Mouse (Mus musculus): ENCODE results near the gene Churc1. TPM values are rescaled to one million over a fixed set of nuclear protein-coding genes. Genes with fewer than 3 reads are reported as not detected.

Churc1 gene
- polyA plus RNA-seq (2015; fragmentation: Nextera tagmentation; extraction: Ambion mirVana), result 135 and 139 TPM in 2 replicates

- peaks cover 10% of the 10 kb centered on the region for H3K4me1 ChIP-seq (ENCODE audit: control insufficient read depth, insufficient read depth, low read depth, low read length)
- peak; percentile 97 for ATAC-seq
Measured at GRCm38 (mm10) chr12:76765354-76765851, at the start of gene Churc1, which contains the start of gene Fntb. Gene Churc1, plus strand, starts transcription at chr12:76765538. Gene Fntb, plus strand, starts transcription at chr12:76765589.

GRCm38 (mm10) chr12:76718384-76718783 lies 47.0 kb upstream of the Churc1 start:
- H3K4me2 ChIP-seq (ENCODE audit: low read length), result no peak overlapping the region
- H3K4me1 ChIP-seq (ENCODE audit: control insufficient read depth, insufficient read depth, low read depth, low read length), result no peaks in the 10 kb centered on the region
- H3K27ac ChIP-seq (ENCODE audit: low read depth, low read length), result no peak overlapping the region
- H3K27me3 ChIP-seq (replicated peaks; ENCODE audit: control insufficient read depth, insufficient read depth, low read length), result no peaks in the 10 kb centered on the region
- no peak for ATAC-seq
- H3K9me3 ChIP-seq (ENCODE audit: control insufficient read depth, low read length), result no peaks in the 10 kb centered on the region
- no peak overlapping the region for H3K4me3 ChIP-seq (ENCODE audit: low read length)
- H3K9ac ChIP-seq (ENCODE audit: low read depth, low read length), result no peak overlapping the region
- WGBS, result 81% methylated on average over 4 of the region's 4 CpGs
- H3K36me3 ChIP-seq (ENCODE audit: control insufficient read depth, insufficient read depth, low read length), result no peaks in the 10 kb centered on the region

More at GRCm38 (mm10) chr12:76765354-76765851, at the start of gene Churc1, which contains the start of gene Fntb:
- Histone ChIP-seq H3K27me3 (replicated peaks; ENCODE audit: control insufficient read depth, insufficient read depth, low read length) (no peaks in the 10 kb centered on the region), H3K9ac (ENCODE audit: low read depth, low read length) (peak within 1 kb of the TSS; percentile 73), H3K4me2 (ENCODE audit: low read length) (peak within 1 kb of the TSS; percentile 64), H3K36me3 (ENCODE audit: control insufficient read depth, insufficient read depth, low read length) (no peaks in the 10 kb centered on the region), H3K4me3 (ENCODE audit: low read length) (peak within 1 kb of the TSS; percentile 55), H3K9me3 (ENCODE audit: control insufficient read depth, low read length) (no peaks in the 10 kb centered on the region), H3K27ac (ENCODE audit: low read depth, low read length) (peak within 1 kb of the TSS; percentile 87)
- WGBS, result under 1% methylated on average over 31 of the region's 31 CpGs

- Histone ChIP-seq H3K27me3 (replicated peaks; ENCODE audit: control insufficient read depth, insufficient read depth, low read length) (no peaks in the 10 kb centered on the region), H3K27ac (ENCODE audit: low read depth, low read length) (no peak overlapping the region), H3K9me3 (ENCODE audit: control insufficient read depth, low read length) (peaks cover 4% of the 10 kb centered on the region; the same call in 1 of the 2 replicates), H3K4me1 (ENCODE audit: control insufficient read depth, insufficient read depth, low read depth, low read length) (no peaks in the 10 kb centered on the region), H3K9ac (ENCODE audit: low read depth, low read length) (no peak overlapping the region), H3K4me3 (ENCODE audit: low read length) (no peak overlapping the region), H3K4me2 (ENCODE audit: low read length) (no peak overlapping the region), H3K36me3 (ENCODE audit: control insufficient read depth, insufficient read depth, low read length) (no peaks in the 10 kb centered on the region)
- ATAC-seq, result no peak
Measured at GRCm38 (mm10) chr12:76720572-76720971, 44.8 kb upstream of the Churc1 start.

- Histone ChIP-seq H3K27me3 (replicated peaks; ENCODE audit: control insufficient read depth, insufficient read depth, low read length) (no peaks in the 10 kb centered on the region), H3K4me1 (ENCODE audit: control insufficient read depth, insufficient read depth, low read depth, low read length) (no peaks in the 10 kb centered on the region), H3K36me3 (ENCODE audit: control insufficient read depth, insufficient read depth, low read length) (no peaks in the 10 kb centered on the region), H3K4me2 (ENCODE audit: low read length) (no peak overlapping the region), H3K9me3 (ENCODE audit: control insufficient read depth, low read length) (peaks cover 4% of the 10 kb centered on the region; the same call in 1 of the 2 replicates), H3K4me3 (ENCODE audit: low read length) (no peak overlapping the region), H3K9ac (ENCODE audit: low read depth, low read length) (no peak overlapping the region), H3K27ac (ENCODE audit: low read depth, low read length) (no peak overlapping the region)
- ATAC-seq, result no peak
- WGBS, result 66% methylated on average over 3 of the region's 3 CpGs
Measured at GRCm38 (mm10) chr12:76722026-76722425, 43.3 kb upstream of the Churc1 start.

GRCm38 (mm10) chr12:76727955-76728354 lies 37.4 kb upstream of the Churc1 start:
- no peaks in the 10 kb centered on the region for H3K27me3 ChIP-seq (replicated peaks; ENCODE audit: control insufficient read depth, insufficient read depth, low read length)
- no peak for ATAC-seq
- 95% methylated on average over 4 of the region's 4 CpGs for WGBS
- H3K4me2 ChIP-seq (ENCODE audit: low read length), result no peak overlapping the region
- H3K4me1 ChIP-seq (ENCODE audit: control insufficient read depth, insufficient read depth, low read depth, low read length), result no peaks in the 10 kb centered on the region
- H3K36me3 ChIP-seq (ENCODE audit: control insufficient read depth, insufficient read depth, low read length), result no peaks in the 10 kb centered on the region
- H3K9me3 ChIP-seq (ENCODE audit: control insufficient read depth, low read length), result peaks cover 4% of the 10 kb centered on the region; the same call in 1 of the 2 replicates
- H3K9ac ChIP-seq (ENCODE audit: low read depth, low read length), result no peak overlapping the region
- no peak overlapping the region for H3K27ac ChIP-seq (ENCODE audit: low read depth, low read length)
- no peak overlapping the region for H3K4me3 ChIP-seq (ENCODE audit: low read length)

GRCm38 (mm10) chr12:76750866-76751459 lies 14.4 kb upstream of the Churc1 start:
- no peaks in the 10 kb centered on the region; the same call in 1 of the 2 replicates for H3K9me3 ChIP-seq (ENCODE audit: control insufficient read depth, low read length)
- WGBS, result 78% methylated on average over 16 of the region's 16 CpGs
- no peaks in the 10 kb centered on the region for H3K4me1 ChIP-seq (ENCODE audit: control insufficient read depth, insufficient read depth, low read depth, low read length)
- no peak overlapping the region for H3K9ac ChIP-seq (ENCODE audit: low read depth, low read length)
- no peak overlapping the region for H3K27ac ChIP-seq (ENCODE audit: low read depth, low read length)
- no peak for ATAC-seq
- H3K27me3 ChIP-seq (replicated peaks; ENCODE audit: control insufficient read depth, insufficient read depth, low read length), result no peaks in the 10 kb centered on the region
- no peaks in the 10 kb centered on the region for H3K36me3 ChIP-seq (ENCODE audit: control insufficient read depth, insufficient read depth, low read length)
- H3K4me3 ChIP-seq (ENCODE audit: low read length), result no peak overlapping the region
- no peak overlapping the region for H3K4me2 ChIP-seq (ENCODE audit: low read length)

- no peak for ATAC-seq
- H3K4me2 ChIP-seq (ENCODE audit: low read length), result no peak overlapping the region
Measured at GRCm38 (mm10) chr12:76752652-76753318, 12.6 kb upstream of the Churc1 start.

GRCm38 (mm10) chr12:76765901-76766630 lies 728 bp downstream of the Churc1 start:
- peaks cover 10% of the 10 kb centered on the region for H3K4me1 ChIP-seq (ENCODE audit: control insufficient read depth, insufficient read depth, low read depth, low read length)
- peak overlapping the region; percentile 87 for H3K27ac ChIP-seq (ENCODE audit: low read depth, low read length)
- H3K36me3 ChIP-seq (ENCODE audit: control insufficient read depth, insufficient read depth, low read length), result no peaks in the 10 kb centered on the region
- ATAC-seq, result peak; percentile 28
- WGBS, result 31% methylated on average over 20 of the region's 20 CpGs
- peak overlapping the region; percentile 55 for H3K4me3 ChIP-seq (ENCODE audit: low read length)
- peak overlapping the region; percentile 73 for H3K9ac ChIP-seq (ENCODE audit: low read depth, low read length)
- no peaks in the 10 kb centered on the region for H3K27me3 ChIP-seq (replicated peaks; ENCODE audit: control insufficient read depth, insufficient read depth, low read length)
- no peaks in the 10 kb centered on the region for H3K9me3 ChIP-seq (ENCODE audit: control insufficient read depth, low read length)
- peak overlapping the region; percentile 64 for H3K4me2 ChIP-seq (ENCODE audit: low read length)

More at GRCm38 (mm10) chr12:76752652-76753318, 12.6 kb upstream of the Churc1 start:
- Histone ChIP-seq H3K27ac (ENCODE audit: low read depth, low read length) (no peak overlapping the region), H3K27me3 (replicated peaks; ENCODE audit: control insufficient read depth, insufficient read depth, low read length) (no peaks in the 10 kb centered on the region), H3K4me1 (ENCODE audit: control insufficient read depth, insufficient read depth, low read depth, low read length) (no peaks in the 10 kb centered on the region), H3K4me3 (ENCODE audit: low read length) (no peak overlapping the region), H3K9ac (ENCODE audit: low read depth, low read length) (no peak overlapping the region), H3K9me3 (ENCODE audit: control insufficient read depth, low read length) (no peaks in the 10 kb centered on the region; the same call in 1 of the 2 replicates), H3K36me3 (ENCODE audit: control insufficient read depth, insufficient read depth, low read length) (no peaks in the 10 kb centered on the region)
- WGBS, result 45% methylated on average over 14 of the region's 14 CpGs
